Mouse (Mus musculus): Measurements from ENCODE around the gene Lpar3.

Lpar3 gene

DNA sequence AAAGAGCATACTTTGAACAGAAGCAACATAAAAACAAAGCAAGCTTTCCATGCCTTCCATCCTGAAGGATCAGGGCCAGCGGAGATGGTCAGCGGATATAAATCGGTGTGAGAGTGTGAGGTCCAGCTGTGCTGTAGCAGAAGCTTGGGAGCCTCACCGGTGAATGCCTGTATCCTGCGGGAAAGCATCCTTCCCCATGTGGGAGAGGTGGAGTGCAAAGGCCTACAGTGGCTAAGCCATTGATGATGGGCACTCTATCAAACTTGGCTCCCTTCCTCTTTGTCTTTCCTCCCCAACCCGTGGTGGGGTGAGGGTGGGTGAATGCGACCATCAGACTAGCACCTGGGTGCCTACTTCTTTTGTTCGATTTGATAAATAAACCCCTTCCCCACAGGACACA, 88.8 kb downstream of the Lpar3 start:
- no peak for DNase-seq (ENCODE audit: low spot score in 2 of 2)

DNA sequence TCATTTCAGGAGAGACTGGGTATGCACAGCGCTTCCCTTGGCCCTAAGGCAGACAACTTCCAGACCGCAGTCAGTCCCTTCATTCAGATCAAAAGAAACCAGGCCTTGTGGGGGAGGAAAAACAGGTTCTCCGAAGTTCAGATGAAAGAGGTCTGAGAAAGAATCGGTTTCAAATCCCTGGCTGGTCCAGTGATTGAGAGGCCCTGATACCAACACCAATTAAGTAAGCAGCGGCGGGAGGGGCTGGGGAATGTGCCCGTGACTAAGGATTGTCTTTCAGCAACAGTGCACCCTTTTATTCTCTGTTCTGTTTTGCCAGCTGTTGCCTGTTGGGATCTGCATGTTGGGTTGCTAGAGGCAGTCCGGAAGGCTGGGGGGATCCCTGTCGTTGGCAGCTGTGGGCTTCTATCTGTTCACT, 90.4 kb downstream of the Lpar3 start:
- no peak for DNase-seq (ENCODE audit: low spot score in 2 of 2)

DNA sequence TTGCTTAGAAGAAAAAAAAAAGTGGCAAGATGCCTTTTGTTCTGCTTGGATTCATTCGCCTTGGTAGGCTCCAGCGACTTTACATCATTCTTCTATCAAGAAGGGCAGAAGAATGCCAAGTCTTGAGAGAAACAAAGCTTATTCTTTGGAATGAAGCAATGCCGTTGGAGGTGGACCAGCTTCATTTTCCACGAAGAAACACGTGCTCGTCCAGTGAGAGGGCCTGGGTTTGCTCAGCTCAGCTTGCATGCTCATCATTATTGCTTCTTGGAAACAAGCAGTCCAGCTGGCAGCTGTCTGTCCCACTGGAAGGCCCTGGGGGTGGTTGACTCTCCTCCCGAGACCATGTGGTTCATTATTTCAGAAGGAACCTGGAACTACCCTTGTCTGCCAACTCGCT, 94.7 kb downstream of the Lpar3 start:
- DNase-seq (ENCODE audit: low spot score in 2 of 2), result no peak

DNA sequence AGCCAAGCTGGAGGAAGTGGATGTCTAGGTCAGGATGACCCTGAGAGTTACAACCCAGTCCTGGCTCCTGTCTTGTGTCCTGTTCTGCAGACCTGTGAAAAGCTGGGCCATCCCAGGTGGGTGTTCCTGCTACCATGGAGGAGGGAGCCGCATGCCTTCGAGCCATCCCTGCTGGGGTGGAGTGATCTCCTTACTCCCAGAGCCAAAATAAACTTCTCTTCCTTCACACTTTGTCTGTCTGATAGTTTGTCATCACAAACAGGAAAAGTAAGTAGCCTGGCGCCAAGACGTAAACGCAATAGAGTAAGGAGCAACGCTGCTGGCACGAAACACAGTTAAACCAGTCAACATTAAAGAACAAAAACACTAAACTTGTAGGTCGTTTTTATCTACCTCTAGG, 95.5 kb downstream of the Lpar3 start:
- no peak for DNase-seq (ENCODE audit: low spot score in 2 of 2)

DNA sequence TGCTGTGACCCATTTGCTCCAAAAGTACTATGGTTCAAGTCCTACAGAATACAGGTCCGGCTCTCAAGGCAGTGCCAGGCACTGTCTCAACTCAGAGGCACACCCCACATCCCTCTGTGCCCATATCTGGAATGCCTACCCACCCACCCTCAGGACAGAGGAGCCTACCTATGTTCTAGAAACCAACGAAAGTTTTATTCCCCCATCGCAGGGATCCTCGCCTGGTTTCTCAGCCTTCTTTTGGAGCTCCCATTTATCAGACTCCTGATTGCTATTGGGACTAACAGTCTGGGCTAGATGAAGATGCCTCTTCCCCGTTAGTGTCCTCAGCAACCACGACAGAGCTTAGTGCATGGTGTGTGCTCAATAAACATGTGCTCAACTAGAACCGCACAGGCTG, 96.6 kb downstream of the Lpar3 start:
- no peak for DNase-seq (ENCODE audit: low spot score in 2 of 2)

DNA sequence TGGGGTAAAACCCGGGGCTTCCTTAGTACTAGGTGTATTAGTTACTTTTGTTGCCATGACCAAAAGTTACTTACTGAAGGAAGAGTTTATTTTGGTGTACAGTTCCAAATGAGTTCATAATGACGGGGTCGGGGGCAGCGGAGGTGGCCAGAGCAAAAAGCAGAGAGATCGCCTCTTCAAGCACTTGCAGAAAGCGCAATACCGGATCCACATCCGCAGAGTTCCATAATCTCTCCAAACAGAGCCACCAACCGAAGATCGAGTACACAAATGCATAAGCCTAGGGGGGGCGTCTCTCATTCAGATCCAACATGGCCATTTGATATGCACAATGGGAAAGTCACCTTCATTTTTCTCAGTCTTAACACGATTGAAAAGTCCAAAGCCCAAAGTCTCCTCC, 97.1 kb downstream of the Lpar3 start:
- DNase-seq (ENCODE audit: low spot score in 2 of 2), result no peak

DNA sequence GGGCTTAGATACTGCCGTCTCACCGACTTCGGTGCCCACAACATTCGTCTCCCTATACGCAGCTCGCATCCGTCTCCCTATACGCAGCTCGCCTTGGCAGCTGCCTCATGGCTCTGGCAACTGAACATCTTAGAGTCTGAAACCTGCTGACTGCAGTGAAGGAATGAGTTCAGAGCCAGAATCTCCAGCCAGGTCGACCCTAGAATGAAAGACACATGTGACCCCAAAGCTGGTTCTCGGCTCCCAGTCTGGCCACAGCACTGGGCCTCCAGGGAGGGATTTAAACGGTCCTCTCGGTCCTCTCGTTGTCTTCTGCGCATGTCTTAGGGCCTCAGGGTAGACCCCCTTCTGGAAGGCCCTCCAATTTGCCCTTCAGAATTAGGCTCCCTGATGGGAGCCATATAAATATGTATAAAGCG, 97.8 kb downstream of the Lpar3 start:
- DNase-seq (ENCODE audit: low spot score in 2 of 2), result no peak

DNA sequence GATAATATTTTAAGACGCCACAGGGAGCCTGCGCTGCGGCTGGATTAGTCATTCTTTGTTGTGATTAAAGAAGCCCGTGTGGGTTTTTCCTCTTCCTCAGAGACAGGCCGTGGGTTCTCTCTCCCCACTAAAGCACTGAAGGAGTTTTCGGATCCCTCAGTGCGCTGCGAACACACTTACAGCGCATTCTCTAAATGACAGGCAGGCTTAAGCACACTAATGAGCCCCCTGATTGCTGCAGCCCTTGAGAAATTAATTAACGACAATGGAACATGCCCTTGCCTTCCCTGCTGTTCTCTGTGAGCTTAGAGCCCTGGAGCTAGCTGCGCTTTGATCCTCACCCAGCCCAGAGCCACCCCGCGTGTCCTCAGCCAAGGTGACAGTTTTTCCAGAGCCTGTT, 98.2 kb downstream of the Lpar3 start:
- no peak for DNase-seq (ENCODE audit: low spot score in 2 of 2)

DNA sequence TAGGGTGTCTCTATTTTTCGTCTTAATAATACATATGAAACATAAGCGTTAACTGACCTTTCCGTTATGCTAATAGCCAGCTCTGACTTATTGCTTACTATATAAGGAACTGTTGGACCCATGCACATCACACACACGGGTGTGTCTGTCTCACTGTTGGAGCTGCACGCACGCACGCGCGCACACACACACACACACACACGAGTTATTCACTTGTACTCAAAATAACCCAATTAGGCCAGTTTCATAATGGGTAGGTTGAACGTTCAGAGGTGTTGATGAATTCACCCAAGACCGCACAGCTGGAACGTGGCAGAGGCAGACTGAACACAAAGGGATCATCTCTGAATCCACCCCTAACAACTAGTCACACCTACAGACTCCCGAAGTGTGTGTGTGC, 98.7 kb downstream of the Lpar3 start:
- DNase-seq (ENCODE audit: low spot score in 2 of 2), result no peak

DNA sequence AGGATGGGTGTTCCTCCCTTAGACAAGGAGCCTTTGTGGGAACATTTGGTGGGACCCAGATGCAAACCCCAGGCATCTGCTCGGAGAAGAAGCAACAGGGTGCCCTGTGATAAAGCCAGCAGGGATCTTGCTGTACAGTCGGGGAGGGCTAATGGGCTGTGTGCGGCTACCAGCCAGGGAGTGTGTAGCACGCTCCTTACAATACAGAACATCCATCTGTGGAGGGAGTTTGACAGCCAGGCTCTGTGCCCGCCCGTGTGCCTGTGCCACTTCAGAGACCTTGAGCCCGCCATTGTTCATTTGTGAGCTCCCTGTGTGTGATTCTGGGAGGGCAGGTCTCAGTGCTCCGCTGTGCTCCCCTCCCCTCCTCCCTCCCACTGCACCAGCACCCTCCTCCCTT, 104.2 kb downstream of the Lpar3 start:
- no peak for DNase-seq (ENCODE audit: low spot score in 2 of 2)

DNA sequence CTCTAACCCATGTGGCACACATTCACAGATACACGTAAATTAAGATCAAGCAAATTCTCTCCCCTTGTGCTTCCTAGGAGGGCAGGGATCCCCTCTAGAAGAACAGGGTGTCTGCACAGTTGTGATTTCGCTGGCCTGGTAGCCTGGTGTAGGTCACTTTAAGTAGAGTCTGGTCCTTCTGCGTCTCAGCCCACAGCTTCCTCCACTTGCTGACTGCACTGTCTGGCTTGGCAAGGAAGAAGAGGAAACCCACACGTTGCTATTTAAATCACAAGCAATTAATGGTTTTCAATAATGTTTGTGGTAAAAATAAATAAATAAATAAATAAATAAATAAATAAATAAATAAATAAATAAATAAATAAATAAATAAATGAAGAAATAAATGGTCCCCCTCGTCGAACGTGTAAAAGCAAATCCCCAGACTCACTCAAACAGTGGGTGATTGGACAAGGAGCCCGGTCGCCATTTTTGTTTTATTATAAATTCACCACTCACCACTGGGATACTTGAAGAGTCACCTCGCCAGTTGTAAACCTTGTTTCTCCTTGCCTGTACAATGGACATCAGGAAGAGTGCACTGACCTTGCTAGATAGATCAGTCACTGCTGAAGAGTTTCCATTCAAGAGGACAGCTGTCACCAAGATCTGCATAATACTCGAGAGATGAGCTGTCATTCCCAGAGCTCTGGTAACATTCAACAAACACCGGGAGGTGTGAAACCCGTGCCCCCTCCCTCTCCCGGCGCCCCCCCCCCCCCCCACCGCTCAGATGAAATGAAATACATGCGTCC, 106.2 kb downstream of the Lpar3 start:
- DNase-seq (ENCODE audit: low spot score in 2 of 2), result no peak

DNA sequence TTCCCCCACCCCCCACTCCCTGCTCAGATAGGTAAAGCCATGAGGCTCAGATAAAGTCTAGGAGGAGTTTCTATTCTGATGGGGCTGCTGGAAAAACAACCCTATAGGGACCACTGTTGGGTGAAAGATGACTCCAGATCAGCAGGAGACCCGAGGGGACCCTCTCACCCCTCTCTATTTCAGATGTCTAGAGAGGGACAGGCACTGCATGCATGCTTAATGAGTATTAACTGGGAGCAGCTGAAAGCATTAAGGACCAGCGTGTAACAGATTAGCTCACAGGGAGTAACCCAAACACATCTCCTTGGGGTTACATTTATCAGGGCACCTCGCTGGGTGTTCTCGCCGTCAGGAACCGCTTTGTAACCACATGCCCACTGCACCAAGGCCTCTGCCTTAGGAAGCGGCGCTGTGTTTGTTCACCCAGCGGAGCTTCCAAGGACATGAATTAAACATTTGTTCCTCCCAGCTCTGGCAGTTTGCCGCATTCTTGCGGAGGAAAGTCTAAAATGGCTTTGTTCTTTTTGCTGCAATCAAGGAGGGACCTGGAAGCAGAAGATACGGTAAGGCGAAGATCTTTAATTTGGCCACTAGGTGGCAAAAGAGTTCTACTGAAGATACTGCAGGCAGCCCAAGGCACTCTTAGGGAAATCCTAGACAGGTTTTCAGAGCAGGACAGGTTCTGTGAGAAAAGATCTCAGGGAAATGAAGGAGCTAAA, 106.9 kb downstream of the Lpar3 start:
- DNase-seq (ENCODE audit: low spot score in 2 of 2), result peak in 1 of 2 experiments; percentile 24

DNA sequence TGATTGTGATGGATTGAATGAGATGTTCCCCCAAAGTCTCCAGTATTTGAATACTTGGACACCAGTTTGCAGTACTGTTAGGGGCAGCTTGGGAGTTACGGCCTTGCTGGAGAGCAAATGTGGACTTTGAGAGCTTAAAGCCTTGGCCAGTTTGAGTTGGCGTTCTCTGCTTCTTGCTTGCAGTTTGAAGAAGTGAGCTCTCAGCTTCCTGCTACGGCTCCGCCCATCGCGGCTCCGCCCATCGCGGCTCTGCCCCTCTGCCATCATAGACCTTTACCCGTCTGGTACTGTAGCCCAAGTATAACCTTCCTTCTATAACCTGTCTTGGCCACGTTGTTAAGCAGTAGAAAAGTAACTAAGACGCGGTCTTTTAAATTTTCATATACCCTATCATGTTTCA, 108.0 kb downstream of the Lpar3 start:
- DNase-seq (ENCODE audit: low spot score in 2 of 2), result peak in 1 of 2 experiments; percentile 22

DNA sequence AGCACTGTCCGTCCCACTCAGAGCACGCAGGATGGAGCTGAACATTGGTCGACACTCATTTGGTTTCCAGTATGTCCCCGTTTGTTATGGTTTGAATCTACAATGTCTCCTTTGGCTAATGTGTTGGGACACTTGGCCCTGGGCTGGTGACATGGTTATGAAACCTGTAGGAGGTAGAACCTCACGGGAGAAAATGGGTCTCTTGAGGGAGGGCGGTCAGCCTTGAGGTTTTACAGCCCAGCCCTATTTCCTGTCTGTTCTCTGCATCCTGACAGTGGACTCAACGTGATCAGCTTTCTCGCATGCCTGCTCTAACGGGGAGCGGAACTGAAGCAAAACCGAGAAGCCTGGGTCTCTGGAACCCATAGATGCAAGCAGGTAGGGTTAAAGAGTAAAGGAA, 111.1 kb downstream of the Lpar3 start:
- DNase-seq (ENCODE audit: low spot score in 2 of 2), result no peak

DNA sequence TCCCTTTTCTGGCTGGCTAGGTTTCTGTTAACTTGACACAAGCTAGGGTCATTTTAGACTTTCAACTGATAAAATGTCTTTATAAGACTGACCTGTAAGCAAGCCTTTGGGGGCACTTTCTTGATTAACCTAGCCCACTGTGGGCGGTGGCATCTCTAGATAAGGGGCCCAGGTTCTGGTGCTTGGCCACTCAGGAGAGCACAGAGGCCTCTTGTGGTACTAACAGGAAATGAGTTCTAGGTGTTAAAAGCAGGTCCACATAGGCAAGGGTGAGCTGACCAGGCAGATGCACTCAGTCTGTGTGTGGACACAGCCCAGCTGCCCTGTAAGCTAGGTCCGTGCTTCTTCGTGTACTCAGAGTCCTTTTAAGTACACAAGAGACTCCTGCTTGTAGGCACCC, 112.5 kb downstream of the Lpar3 start:
- no peak for DNase-seq (ENCODE audit: low spot score in 2 of 2)

DNA sequence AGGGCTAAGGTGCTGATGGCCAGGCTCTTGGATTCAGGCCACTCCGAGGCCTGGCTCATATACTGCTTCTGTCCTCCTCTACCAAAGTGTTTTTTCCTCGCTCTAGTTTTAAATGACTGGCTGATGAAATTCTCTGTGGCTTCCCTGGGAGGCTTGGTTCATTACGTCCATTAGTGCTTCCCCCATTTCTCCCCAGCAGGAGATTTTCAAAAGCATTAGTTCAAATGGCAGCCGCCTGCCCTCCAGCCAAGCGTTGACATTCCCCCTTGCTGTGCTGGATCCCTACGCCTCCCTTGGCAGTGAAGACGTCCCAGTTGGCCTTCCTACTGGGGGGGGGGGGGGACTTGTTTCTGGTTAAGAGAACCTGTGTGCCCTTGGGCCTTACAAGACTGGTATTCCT, 113.3 kb downstream of the Lpar3 start:
- no peak for DNase-seq (ENCODE audit: low spot score in 2 of 2)
